Mouse (Mus musculus) embryonic facial prominence, embryonic 10.5 days (tissue): ENCODE measurements at regions not wholly inside any gene's neighbourhood (a gene's known extent, or its start where the extent isn't known, plus 50 kb on each side); places are given as distances from the start of the nearest gene placed in this dataset.

Source experiments
- DNase-seq: peaks from one replicate; pipeline ENCODE4 v3.0.0-alpha.2; 2017; ENCODE audit warnings: low spot score
- H3K27ac ChIP-seq: fragments of 300-500 bp; sonication (generic); replicated peaks from 2 replicates; pipeline ENCODE4 v1.5.1; 2016; ENCODE audit warnings: mild to moderate bottlenecking
- H3K27me3 ChIP-seq: fragments of 300-500 bp; sonication (generic); replicated peaks from 2 replicates; pipeline ENCODE4 v1.6.1; 2016; ENCODE audit warnings: low read depth, mild to moderate bottlenecking; ENCODE audit not compliant: poor library complexity, severe bottlenecking
- H3K36me3 ChIP-seq: fragments of 300-500 bp; sonication (generic); replicated peaks from 2 replicates; pipeline ENCODE4 v1.6.1; 2016; ENCODE audit warnings: mild to moderate bottlenecking, moderate library complexity
- H3K4me1 ChIP-seq: fragments of 300-500 bp; sonication (generic); 2 replicates; pipeline ENCODE4 v1.6.1; 2016
- H3K4me3 ChIP-seq: fragments of 300-500 bp; sonication (generic); 2 replicates; pipeline ENCODE4 v1.5.1; 2016; ENCODE audit warnings: mild to moderate bottlenecking, moderate library complexity
- H3K9me3 ChIP-seq: fragments of 300-500 bp; sonication (generic); 2 replicates; pipeline ENCODE4 v1.6.1; 2016; ENCODE audit warnings: mild to moderate bottlenecking
- WGBS: fragments of 180-500 bp; shearing (Covaris S2); methylation state at CpG from one replicate; pipeline ENCODE4 v1.1.7; 2016; 5-methylcytosine and 5-hydroxymethylcytosine counted together

DNA sequence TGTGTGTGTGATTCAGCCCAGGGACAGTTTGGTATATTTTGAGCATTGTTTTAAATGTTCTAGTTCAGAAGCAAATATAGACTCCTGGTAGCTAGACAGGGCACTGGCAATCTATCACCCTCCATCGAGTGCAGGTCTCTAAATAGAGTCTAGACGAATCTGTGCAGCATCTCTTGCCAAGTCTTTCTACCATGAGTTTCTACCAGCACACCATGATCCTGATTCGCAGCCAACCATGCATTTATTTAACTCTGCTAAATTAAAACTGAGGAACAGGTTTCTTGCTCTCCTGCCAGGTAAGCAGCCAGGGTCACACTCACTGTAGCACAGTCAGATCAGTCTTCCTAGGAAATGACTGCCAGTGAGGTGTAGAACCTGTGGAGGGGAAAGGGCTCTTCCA, 96.3 kb upstream of the Mast4 start:
- no peaks in the 10 kb centered on the region for H3K36me3 ChIP-seq
- no peak overlapping the region for H3K4me3 ChIP-seq
- H3K27me3 ChIP-seq = no peaks in the 10 kb centered on the region
- DNase-seq = no peak
- no peaks in the 10 kb centered on the region for H3K9me3 ChIP-seq
- H3K4me1 ChIP-seq = no peaks in the 10 kb centered on the region
- no peak overlapping the region for H3K27ac ChIP-seq
- WGBS = 90% methylated on average over 3 of the region's 3 CpGs

DNA sequence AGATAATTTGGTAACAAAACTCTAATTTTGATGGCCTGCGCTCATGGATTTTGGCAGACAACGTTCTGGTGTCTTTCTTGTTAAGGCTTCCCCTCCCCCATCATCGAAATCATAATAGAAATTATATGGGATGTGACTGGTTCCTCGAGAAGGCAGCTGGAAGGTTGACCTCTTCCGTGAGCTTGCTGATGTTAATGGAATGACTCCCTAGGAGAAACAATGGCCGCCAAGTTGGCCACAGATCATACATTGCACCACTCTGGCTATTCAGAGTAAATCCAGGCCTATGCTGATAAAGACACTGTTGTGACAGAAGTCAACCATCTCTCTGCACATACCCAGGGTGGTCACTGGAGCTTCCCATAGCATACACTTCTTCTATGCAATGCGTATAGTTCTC, 89.7 kb upstream of the Mast4 start:
- 88% methylated on average over 7 of the region's 7 CpGs for WGBS

DNA sequence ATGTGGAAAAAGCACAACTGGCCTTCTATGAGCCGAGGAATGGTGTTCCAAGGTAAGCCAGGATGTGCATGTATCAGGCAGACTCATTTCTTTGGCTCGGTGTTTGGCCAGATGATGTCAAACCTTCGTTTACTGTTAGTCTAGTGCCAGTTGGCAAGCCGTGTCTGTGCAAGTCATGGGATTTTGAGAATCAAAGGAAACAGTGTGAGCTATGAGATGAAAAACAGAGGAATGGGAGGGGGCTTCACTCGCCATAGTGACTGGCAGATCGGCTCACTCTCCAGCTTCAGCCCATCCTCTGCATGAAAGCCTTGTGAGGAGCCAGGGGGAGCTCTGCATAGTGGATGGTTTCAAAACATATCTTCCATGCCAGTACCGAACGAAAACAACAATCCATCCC, 89.1 kb upstream of the Mast4 start:
- Histone ChIP-seq H3K27me3 (no peaks in the 10 kb centered on the region), H3K27ac (no peak overlapping the region), H3K4me1 (no peaks in the 10 kb centered on the region), H3K9me3 (no peaks in the 10 kb centered on the region), H3K4me3 (no peak overlapping the region), H3K36me3 (no peaks in the 10 kb centered on the region)
- WGBS = 88% methylated on average over 8 of the region's 8 CpGs
- no peak for DNase-seq

More for the DNA sequence above, 89.7 kb upstream of the Mast4 start:
- H3K27ac ChIP-seq = no peak overlapping the region
- H3K4me3 ChIP-seq = no peak overlapping the region
- no peak for DNase-seq
- H3K36me3 ChIP-seq = no peaks in the 10 kb centered on the region
- no peaks in the 10 kb centered on the region for H3K27me3 ChIP-seq
- no peaks in the 10 kb centered on the region for H3K9me3 ChIP-seq
- H3K4me1 ChIP-seq = no peaks in the 10 kb centered on the region

DNA sequence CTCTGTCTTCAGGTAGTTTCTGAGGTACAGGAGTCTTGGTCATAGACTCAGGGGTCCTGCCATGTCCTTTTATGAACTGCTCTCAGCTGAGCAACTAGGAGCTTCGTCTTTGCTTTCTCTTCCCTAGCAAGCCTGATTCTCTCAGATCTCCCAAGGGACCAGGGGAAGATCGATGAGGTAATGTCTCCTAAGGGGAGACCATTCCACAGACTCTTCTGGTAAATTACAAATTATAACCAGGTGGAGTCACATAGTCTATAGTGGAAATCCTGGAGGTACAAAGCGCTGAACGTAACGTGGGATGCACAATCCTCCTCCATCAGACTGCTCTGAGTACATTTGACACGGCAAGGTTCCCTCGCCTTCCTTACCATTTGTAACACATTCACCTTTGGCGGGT, 88.7 kb upstream of the Mast4 start:
- 91% methylated on average over 8 of the region's 8 CpGs for WGBS

DNA sequence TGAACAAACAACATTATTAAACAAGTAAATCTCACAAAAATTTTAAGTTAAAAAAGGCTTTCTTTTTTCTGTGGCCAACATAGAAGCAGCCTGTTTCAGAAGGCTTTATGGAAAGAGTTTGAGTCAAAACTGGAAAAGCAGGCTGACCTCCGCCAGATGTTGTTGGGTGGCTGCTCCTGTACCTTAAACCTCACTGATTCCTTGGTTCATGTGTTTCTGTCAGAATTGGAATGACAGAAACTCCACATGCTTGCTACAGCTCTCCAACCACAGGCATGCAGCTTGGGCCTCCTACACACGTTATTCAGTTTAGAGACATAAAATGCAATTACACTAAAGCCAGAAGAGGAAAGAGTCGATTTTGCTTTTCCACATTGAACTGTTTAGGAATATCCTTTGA, 84.8 kb upstream of the Mast4 start:
- WGBS = 73% methylated on average over 3 of the region's 3 CpGs
- H3K4me3 ChIP-seq = no peak overlapping the region
- no peaks in the 10 kb centered on the region for H3K36me3 ChIP-seq
- H3K9me3 ChIP-seq = no peaks in the 10 kb centered on the region
- DNase-seq = no peak
- H3K4me1 ChIP-seq = no peaks in the 10 kb centered on the region
- H3K27ac ChIP-seq = no peak overlapping the region
- no peaks in the 10 kb centered on the region for H3K27me3 ChIP-seq

More for the DNA sequence above, 88.7 kb upstream of the Mast4 start:
- H3K27ac ChIP-seq = no peak overlapping the region
- no peak overlapping the region for H3K4me3 ChIP-seq
- no peaks in the 10 kb centered on the region for H3K36me3 ChIP-seq
- H3K9me3 ChIP-seq = no peaks in the 10 kb centered on the region
- H3K4me1 ChIP-seq = no peaks in the 10 kb centered on the region
- no peak for DNase-seq
- no peaks in the 10 kb centered on the region for H3K27me3 ChIP-seq

DNA sequence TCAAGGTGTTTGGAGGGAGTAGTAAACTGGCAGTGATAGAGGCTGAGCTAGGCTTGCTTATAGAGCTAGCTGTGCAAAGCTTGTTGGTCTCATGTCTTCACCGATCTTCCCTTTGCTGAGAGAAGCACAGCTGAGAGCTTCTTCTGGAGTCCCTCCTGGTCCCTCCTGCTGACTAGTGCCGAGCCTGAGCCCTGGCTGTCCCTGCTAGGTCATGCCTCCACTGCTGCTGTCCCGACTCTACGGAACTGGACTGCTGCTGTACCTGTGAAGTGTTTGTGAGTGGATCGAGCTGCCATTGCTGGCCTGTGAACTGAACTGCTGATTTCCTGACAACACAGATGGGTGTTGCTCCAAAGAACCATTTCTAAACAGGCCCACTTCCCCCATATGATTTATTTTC, 83.0 kb upstream of the Mast4 start:
- no peaks in the 10 kb centered on the region for H3K36me3 ChIP-seq
- no peaks in the 10 kb centered on the region for H3K27me3 ChIP-seq
- no peak overlapping the region for H3K4me3 ChIP-seq
- no peaks in the 10 kb centered on the region for H3K9me3 ChIP-seq
- H3K27ac ChIP-seq = no peak overlapping the region
- H3K4me1 ChIP-seq = no peaks in the 10 kb centered on the region
- DNase-seq = no peak
- WGBS = 90% methylated on average over 5 of the region's 5 CpGs

DNA sequence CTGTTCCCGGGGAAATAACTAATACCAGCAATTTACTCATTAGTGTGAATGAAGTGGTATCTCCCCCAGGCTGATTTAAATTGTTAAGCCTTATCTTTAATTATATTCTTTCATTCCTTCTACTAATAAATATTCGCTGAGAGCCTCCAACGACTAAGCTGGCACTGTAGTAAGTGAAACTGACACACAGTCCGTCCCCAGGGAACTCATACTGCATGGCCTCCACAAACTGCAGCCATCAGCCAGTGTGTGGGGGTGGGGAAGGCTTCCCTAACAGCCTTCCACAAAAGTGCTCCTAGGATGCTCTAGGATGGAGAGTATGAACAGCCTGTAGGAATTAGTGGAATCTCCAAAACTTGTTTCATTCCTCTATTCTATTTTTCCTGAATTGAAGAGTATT, 81.0 kb upstream of the Mast4 start:
- Histone ChIP-seq H3K27me3 (no peaks in the 10 kb centered on the region), H3K4me1 (no peaks in the 10 kb centered on the region), H3K36me3 (no peaks in the 10 kb centered on the region), H3K27ac (no peak overlapping the region), H3K9me3 (no peaks in the 10 kb centered on the region), H3K4me3 (no peak overlapping the region)
- 68% methylated on average over 4 of the region's 4 CpGs for WGBS
- DNase-seq = no peak

DNA sequence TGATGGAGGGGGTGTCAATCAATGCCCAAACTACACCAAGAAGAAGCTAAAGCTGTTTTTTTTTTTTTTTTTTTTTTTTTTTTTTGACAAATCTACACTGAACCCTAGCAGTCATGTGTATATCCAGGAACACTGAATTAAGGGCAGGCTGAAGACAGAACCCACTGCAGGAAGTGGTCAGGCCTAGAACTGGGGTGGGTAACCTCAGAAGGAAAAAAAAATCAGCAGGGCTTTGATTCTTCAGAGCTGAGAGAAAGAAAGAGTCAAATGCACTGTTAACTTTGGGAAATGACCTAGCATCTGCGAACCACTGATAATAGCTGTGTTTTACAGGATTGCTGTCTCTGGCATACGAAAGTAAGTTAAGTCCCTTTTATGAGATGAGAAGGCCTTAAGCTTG, 78.3 kb upstream of the Mast4 start:
- no peaks in the 10 kb centered on the region for H3K9me3 ChIP-seq
- 97% methylated on average over 2 of the region's 2 CpGs for WGBS
- H3K27me3 ChIP-seq = no peaks in the 10 kb centered on the region
- H3K27ac ChIP-seq = no peak overlapping the region
- H3K36me3 ChIP-seq = no peaks in the 10 kb centered on the region
- DNase-seq = no peak
- H3K4me3 ChIP-seq = no peak overlapping the region
- no peaks in the 10 kb centered on the region for H3K4me1 ChIP-seq

DNA sequence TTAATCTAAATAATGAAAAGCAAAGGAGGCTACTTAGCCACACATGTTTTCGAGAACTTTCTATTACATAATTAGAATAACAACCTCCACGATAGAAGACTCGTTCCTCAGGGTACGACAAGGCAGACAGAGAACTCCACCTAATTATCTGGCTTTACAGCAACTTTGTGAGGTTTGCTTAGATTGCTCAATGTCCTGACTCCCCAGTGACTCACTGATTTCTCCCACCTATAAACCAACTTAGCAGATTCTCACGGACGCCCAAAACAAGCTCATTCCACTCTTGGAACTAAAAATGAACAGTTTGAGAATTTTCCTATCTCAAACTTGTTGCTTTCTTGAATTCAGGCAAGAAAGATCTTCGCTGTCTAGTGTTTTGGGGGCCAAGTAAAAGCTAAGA, 75.0 kb upstream of the Mast4 start:
- Histone ChIP-seq H3K27ac (no peak overlapping the region), H3K4me3 (no peak overlapping the region), H3K27me3 (no peaks in the 10 kb centered on the region), H3K36me3 (no peaks in the 10 kb centered on the region), H3K9me3 (no peaks in the 10 kb centered on the region), H3K4me1 (no peaks in the 10 kb centered on the region)
- WGBS = 76% methylated on average over 7 of the region's 7 CpGs
- no peak for DNase-seq

DNA sequence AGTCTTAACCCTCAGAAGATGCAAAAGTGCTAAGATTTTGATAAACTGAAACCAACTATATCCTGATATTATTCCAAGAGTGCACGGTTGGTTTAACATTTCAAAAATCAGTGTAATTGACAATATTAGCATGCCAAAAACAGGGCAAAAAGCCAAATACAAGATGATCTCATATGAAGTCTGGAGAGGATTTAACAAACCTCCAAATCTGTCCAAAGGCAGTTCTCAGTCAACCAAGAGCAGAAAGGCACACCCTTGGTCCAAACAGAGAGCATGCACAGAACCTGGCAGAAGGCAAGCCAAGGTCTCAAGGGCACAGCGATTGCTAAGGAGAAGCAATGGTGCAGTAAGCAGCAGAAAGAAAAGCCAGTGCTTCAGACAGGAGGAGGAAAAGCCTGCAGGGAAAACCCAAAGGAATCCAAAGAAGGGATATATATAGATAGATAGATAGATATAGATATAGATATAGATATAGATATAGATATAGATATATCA, 62.3 kb upstream of the Mast4 start:
- no peaks in the 10 kb centered on the region for H3K4me1 ChIP-seq
- no peak for DNase-seq
- H3K27me3 ChIP-seq = no peaks in the 10 kb centered on the region
- H3K27ac ChIP-seq = no peak overlapping the region
- WGBS = 92% methylated on average over 2 of the region's 2 CpGs
- H3K36me3 ChIP-seq = no peaks in the 10 kb centered on the region
- no peaks in the 10 kb centered on the region for H3K9me3 ChIP-seq
- no peak overlapping the region for H3K4me3 ChIP-seq

DNA sequence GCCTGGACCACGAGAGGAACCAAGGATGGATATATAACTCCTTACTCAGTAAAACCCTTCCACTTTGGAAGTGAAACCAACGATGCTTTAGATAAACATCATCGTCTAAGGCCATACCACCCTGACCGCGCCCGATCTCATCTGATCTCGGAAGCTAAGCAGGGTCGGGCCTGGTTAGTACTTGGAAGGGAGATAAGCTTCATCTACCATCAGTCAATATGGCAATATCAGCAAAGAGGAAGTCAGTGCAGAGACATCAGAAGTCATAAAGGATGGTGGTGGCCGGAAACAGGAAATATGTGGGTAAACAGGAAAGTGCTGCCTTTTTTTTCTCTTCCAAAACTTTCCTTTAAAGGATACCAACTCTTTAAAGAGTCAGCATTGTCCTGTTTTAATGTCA, 61.8 kb upstream of the Mast4 start:
- Histone ChIP-seq H3K27ac (no peak overlapping the region), H3K27me3 (no peaks in the 10 kb centered on the region), H3K4me1 (no peaks in the 10 kb centered on the region), H3K4me3 (no peak overlapping the region), H3K9me3 (no peaks in the 10 kb centered on the region), H3K36me3 (no peaks in the 10 kb centered on the region)
- DNase-seq = no peak
- 87% methylated on average over 9 of the region's 9 CpGs for WGBS

DNA sequence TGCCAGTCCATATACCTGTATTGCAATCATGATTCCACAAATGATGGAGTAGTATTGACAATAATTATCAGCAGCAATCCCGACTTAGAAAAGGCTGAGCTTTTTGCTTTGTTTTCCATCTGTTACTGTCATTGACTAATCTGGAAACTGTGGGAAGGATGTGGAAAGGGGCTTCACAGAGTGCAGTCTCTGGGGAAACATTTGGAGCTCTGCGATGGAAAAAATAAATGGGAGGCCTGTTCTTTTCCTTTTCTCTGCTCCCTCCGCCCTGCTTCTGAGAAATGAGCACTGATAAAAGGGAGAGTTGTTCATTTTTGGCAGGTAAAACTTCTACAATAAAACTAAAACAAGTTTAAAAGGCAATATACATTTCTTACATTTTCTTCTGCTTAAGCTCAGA, 58.3 kb upstream of the Mast4 start:
- no peak overlapping the region for H3K27ac ChIP-seq
- WGBS = 81% methylated on average over 3 of the region's 3 CpGs
- H3K36me3 ChIP-seq = no peaks in the 10 kb centered on the region
- no peak overlapping the region for H3K4me3 ChIP-seq
- DNase-seq = no peak
- H3K27me3 ChIP-seq = no peaks in the 10 kb centered on the region
- no peaks in the 10 kb centered on the region for H3K9me3 ChIP-seq
- H3K4me1 ChIP-seq = no peaks in the 10 kb centered on the region

DNA sequence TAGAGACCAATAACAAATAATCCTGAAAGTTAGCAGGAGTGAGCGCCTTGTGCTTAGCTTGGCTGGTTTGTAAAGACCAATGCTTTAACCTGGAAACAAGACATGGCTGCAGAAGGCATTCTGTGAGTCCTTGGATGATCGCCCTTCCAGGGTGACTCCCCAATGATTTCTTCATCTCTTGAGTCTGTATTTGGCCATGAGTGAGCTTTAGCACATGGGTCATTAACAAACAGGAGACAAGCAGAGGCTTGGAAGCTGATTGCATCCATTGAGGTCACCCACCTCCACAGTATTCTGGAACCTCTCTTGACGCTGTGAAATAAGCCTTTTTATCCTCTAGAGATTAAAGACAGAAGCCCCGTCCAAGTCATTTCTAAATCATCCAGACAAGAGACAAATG, 57.1 kb upstream of the Mast4 start:
- no peaks in the 10 kb centered on the region for H3K4me1 ChIP-seq
- no peak for DNase-seq
- H3K36me3 ChIP-seq = no peaks in the 10 kb centered on the region
- no peak overlapping the region for H3K27ac ChIP-seq
- no peaks in the 10 kb centered on the region for H3K27me3 ChIP-seq
- WGBS = 92% methylated on average over 4 of the region's 4 CpGs
- no peak overlapping the region for H3K4me3 ChIP-seq
- H3K9me3 ChIP-seq = no peaks in the 10 kb centered on the region

DNA sequence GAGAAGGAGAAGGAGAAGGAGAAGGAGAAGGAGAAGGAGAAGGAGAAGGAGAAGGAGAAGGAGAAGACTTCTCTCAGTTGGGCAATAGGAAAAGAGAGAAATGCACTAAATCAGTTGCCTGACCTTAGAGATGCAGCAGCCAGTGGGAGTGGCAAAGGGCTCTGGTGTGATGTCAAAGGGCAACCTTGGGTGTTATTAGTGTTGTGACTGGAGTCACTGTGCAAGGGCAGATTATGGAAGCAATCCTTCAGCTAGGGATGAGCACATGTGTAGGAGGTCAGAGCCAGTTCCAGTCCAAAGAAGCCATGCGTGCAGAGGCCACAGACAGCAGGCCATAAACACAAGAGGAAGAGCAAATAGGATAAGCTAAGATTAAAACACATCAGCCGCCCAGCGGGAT, 56.7 kb upstream of the Mast4 start:
- DNase-seq = no peak
- Histone ChIP-seq H3K36me3 (no peaks in the 10 kb centered on the region), H3K27me3 (no peaks in the 10 kb centered on the region), H3K27ac (no peak overlapping the region), H3K9me3 (no peaks in the 10 kb centered on the region), H3K4me3 (no peak overlapping the region), H3K4me1 (no peaks in the 10 kb centered on the region)
- 95% methylated on average over 3 of the region's 3 CpGs for WGBS
